Mouse (Mus musculus) heart, adult 2 months (tissue): Measurements from ENCODE around the gene Slirp. TPM values are rescaled to one million over a fixed set of nuclear protein-coding genes. Genes with fewer than 3 reads are reported as not detected.

Experiments
- DNase-seq, 2 experiments: peaks; one replicate each; pipeline ENCODE4 v3.0.0; 2021
- H3K27ac ChIP-seq: fragments of 200-600 bp; 2 replicates; pipeline ENCODE4 v1.8.1; 2022
- H3K27me3 ChIP-seq: fragments of 200-500 bp; 2 replicates; pipeline ENCODE4 v1.6.1; 2012; ENCODE audit warnings: mild to moderate bottlenecking, low read length, inconsistent platforms, mixed read lengths; ENCODE audit not compliant: control insufficient read depth, insufficient read depth
- H3K36me3 ChIP-seq: fragments of 200-500 bp; 2 replicates; pipeline ENCODE4 v1.6.1; 2012; ENCODE audit warnings: low read length, inconsistent platforms; ENCODE audit not compliant: control insufficient read depth, insufficient read depth
- H3K4me1 ChIP-seq: fragments of 200-500 bp; 2 replicates; pipeline ENCODE4 v1.6.1; 2011; ENCODE audit warnings: low read length; ENCODE audit not compliant: control insufficient read depth, insufficient read depth
- H3K4me3 ChIP-seq: fragments of 200-600 bp; 2 replicates; pipeline ENCODE4 v1.8.1; 2022
- H3K79me2 ChIP-seq: fragments of 200-500 bp; replicated peaks from 2 replicates; pipeline ENCODE4 v1.6.1; 2012; ENCODE audit warnings: mild to moderate bottlenecking, inconsistent platforms, low read length, moderate library complexity, mixed read lengths; ENCODE audit not compliant: control insufficient read depth, insufficient read depth
- H3K9ac ChIP-seq: fragments of 200-500 bp; 2 replicates; pipeline ENCODE4 v1.6.1; 2012; ENCODE audit warnings: low read depth, mild to moderate bottlenecking, control low read depth, inconsistent platforms, low read length, mixed read lengths
- CTCF ChIP-seq: fragments of 200-600 bp; IDR thresholded peaks from 2 replicates; pipeline ENCODE4 v1.8.1; 2022; ENCODE audit warnings: antibody characterized with exemption, mild to moderate bottlenecking, moderate library complexity
- EP300 ChIP-seq: fragments of 200-500 bp; IDR thresholded peaks from 2 replicates; pipeline ENCODE4 v1.6.1; 2011; ENCODE audit warnings: low read depth, low read length, control low read depth; ENCODE audit not compliant: insufficient read depth
- POLR2A ChIP-seq: fragments of 200-500 bp; IDR thresholded peaks from 2 replicates; pipeline ENCODE4 v1.6.1; 2011; ENCODE audit warnings: mild to moderate bottlenecking, low read depth, low read length, control low read depth; ENCODE audit not compliant: insufficient read depth
- WGBS: fragments of 180-500 bp; shearing (Covaris S2); methylation state at CpG from one replicate; pipeline ENCODE4 v1.1.7; 2018; 5-methylcytosine and 5-hydroxymethylcytosine counted together
- intact Hi-C: fragments of 180-260 bp; cut with DNase I; formaldehyde crosslinking; loops from one replicate; pipeline ENCODE4 v1.15.1; 2025
- polyA plus RNA-seq: library from polyadenylated mRNA; depleted of rRNA; stranded (reverse); fragments of >200 nt; gene quantifications from 2 replicates; pipeline ENCODE4 v1.2.3, GENCODE M21; 2012
- total RNA-seq, 2 experiments: library from RNA; stranded (reverse); gene quantifications; 2 replicates each; pipeline ENCODE4 v1.2.3; 2021

Gene Slirp
- total and polyA plus RNA-seq, 3 experiments = 32.1 to 173 (median 169) TPM

DNA sequence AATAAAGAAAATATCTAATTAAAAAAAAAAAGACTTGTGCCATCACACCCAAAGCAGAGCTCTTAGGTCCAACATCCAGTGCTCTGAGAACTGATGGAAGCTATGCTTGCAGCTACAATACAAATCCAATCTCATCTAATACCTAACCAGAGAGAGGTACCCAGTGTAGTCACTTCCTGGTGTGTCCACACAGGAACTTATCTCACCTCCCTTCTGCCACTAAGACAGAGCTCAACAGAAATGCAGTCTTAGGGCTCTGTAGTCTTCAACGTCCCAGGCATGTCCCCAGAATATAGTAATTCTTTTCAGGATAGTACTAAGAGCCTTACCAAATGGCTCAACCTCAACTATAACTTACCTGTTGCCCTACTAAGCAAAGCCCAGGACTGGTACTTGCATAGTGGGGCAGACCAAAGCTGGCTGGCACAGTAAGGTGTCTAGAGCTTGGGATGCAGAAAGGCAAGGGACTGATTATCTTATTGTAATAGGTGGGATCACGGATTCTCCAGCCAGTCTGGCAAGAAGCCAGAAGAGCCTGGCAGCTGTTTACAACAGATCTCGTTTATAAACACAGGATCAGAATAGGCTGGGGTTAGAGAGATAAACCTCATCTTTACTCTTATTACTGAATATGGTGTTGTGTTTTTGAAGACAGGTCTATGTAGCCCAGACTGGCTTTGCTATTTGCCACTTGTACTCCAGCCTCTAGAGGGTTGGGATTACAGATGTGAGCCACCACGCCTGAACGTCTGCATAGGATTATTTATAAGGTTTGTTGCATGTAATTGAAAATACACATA lies 21.8 kb upstream of the Slirp start:
- no peak overlapping the region for H3K27ac ChIP-seq
- intact Hi-C loops = no loop called here
- DNase-seq = no peak
- WGBS = 52% methylated on average over 5 of the region's 5 CpGs
- H3K27me3 ChIP-seq = no peaks in the 10 kb centered on the region
- no peak overlapping the region for H3K4me3 ChIP-seq
- TF ChIP-seq POLR2A = no peak
- TF ChIP-seq EP300 = no peak
- no peak for TF ChIP-seq CTCF
- no peaks in the 10 kb centered on the region for H3K4me1 ChIP-seq
- H3K9ac ChIP-seq = no peak overlapping the region
- no peaks in the 10 kb centered on the region for H3K79me2 ChIP-seq
- no peaks in the 10 kb centered on the region for H3K36me3 ChIP-seq

DNA sequence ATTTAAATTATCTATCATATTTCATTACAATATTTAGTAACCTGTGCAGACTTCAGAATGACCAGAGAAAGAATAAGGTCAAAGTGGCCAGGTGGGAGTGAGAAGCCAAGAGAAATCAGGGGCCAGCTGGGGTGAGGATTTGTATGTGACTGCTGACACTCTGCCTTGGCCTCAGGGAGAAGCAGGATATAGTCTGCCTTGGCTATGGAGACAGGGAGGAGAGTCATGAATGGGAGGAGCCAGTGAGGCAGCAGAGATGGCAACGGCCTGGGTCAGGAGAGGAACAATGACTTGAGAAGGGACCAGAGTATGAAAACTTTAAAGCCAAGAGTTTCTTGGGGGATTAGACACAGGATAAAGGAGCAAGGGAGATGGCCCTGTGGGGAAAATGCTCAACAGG lies 20.0 kb upstream of the Slirp start:
- TF ChIP-seq EP300 (no peak), POLR2A (no peak), CTCF (no peak)
- DNase-seq = no peak

DNA sequence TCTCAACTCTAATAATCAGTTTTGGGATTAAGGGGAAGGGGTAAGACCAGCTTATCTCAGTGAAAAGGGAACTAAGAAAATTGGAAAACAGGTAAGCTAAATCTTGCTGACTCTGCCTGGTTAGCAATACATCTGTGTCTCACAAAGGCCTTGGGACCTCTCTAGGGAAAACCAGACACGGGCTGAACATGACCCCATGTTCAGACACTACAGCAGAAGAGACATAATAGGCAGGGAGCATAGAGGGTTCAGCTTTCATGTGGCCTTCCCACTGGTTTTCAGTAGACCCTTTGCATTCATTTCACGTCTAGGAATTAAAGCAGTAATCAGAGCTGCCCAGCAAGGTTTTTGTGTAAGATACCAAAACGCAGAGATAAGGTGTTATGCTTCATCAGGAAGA lies 19.2 kb upstream of the Slirp start:
- Histone ChIP-seq H3K4me1 (no peaks in the 10 kb centered on the region), H3K79me2 (no peaks in the 10 kb centered on the region), H3K9ac (no peak overlapping the region), H3K4me3 (no peak overlapping the region), H3K27ac (no peak overlapping the region), H3K36me3 (peaks cover 2% of the 10 kb centered on the region; the same call in 1 of the 2 replicates), H3K27me3 (no peaks in the 10 kb centered on the region)
- 49% methylated on average over 3 of the region's 3 CpGs for WGBS
- intact Hi-C loops = no loop called here
- no peak for TF ChIP-seq CTCF
- no peak for TF ChIP-seq POLR2A
- no peak for TF ChIP-seq EP300
- no peak for DNase-seq

More for the DNA sequence above, 20.0 kb upstream of the Slirp start:
- H3K27ac ChIP-seq = no peak overlapping the region
- H3K27me3 ChIP-seq = no peaks in the 10 kb centered on the region
- intact Hi-C loops = no loop called here
- H3K79me2 ChIP-seq = no peaks in the 10 kb centered on the region
- WGBS = 17% methylated on average over 1 of the region's 1 CpGs
- H3K9ac ChIP-seq = no peak overlapping the region
- H3K4me3 ChIP-seq = no peak overlapping the region
- no peaks in the 10 kb centered on the region for H3K4me1 ChIP-seq
- peaks cover 2% of the 10 kb centered on the region; the same call in 1 of the 2 replicates for H3K36me3 ChIP-seq

DNA sequence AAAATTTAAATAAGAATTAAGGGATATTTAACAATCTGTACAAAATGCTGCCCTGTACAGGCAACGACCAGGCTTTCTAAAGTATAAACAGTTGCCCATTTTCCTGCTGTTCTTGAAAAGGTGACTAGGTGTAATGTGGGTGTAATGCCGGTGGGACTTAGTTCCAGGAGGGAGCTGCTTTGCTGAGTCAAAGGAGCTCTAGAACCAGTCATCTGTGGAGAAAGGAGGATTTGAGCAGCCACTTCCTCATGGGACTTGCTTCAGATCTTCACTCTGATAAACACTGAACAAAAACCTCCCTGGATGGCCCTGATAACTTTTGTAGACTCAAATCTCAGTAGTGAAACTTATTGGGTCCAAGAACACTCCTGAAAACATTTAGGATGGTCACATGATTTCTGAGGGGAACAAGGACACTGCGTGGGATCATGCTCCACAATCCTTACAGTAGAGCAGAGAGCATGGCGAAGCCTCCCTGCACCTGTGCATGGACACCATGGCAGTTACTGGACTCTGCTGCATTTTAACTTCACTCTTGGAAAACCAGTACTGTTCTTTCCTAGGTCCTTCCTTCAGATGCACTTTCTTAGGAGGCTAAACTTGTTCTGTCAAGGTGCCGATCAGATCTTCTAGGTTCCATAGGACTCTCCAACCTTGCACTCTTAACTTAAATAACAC lies 17.2 kb upstream of the Slirp start:
- Histone ChIP-seq H3K27me3 (no peaks in the 10 kb centered on the region), H3K4me3 (no peak overlapping the region), H3K36me3 (peaks cover 2% of the 10 kb centered on the region; the same call in 1 of the 2 replicates), H3K79me2 (no peaks in the 10 kb centered on the region), H3K9ac (no peak overlapping the region), H3K27ac (no peak overlapping the region), H3K4me1 (no peaks in the 10 kb centered on the region)
- intact Hi-C loops = no loop called here
- WGBS = 93% methylated on average over 5 of the region's 5 CpGs
- TF ChIP-seq POLR2A (no peak), EP300 (no peak)
- no peak for DNase-seq

DNA sequence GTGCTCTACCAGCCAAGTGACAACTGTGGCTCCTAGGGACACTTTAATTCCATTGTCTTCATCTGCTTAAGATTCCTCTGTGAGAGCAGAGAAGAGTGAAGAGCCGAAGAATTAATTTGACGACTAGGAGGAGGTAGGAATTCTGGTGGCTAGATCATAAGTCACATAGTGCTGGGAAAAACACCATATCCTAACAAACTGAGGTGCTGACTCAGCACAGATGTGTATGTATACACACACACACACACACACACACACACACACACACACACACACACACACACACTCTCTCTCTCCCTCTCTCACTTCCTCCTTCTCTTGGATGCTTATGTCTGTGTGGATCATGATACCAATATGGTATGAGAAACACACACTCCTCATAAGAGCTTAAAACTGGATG lies 15.4 kb upstream of the Slirp start:
- TF ChIP-seq EP300 = no peak
- no peak for TF ChIP-seq POLR2A
- no peak for TF ChIP-seq CTCF

DNA sequence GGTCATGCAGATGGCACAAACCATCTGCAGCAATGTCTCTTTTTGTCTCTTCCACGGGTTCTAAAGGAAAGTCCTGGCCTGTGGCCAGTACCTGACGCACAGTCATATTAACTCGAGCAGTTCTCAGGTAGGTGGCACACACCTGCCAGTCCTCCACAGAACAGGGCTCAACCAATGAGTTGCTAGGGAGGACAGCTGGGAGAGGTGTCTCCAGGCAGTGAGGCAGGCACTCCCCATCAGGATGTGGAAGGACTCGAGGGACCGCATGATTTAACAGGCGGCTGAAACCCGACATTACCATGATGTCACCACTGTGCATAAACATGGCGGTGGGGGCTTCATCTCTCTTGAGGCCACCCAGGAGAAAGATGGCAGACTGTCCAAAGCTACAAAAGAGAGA lies 14.8 kb upstream of the Slirp start:
- Histone ChIP-seq H3K36me3 (peaks cover 4% of the 10 kb centered on the region; the same call in 1 of the 2 replicates), H3K79me2 (no peaks in the 10 kb centered on the region), H3K9ac (no peak overlapping the region), H3K4me3 (no peak overlapping the region), H3K27ac (no peak overlapping the region), H3K27me3 (no peaks in the 10 kb centered on the region), H3K4me1 (no peaks in the 10 kb centered on the region)
- 70% methylated on average over 8 of the region's 8 CpGs for WGBS
- intact Hi-C loops = no loop called here
- DNase-seq = no peak
- TF ChIP-seq CTCF (no peak), EP300 (no peak), POLR2A (no peak)

More for the DNA sequence above, 15.4 kb upstream of the Slirp start:
- Histone ChIP-seq H3K27me3 (no peaks in the 10 kb centered on the region), H3K79me2 (no peaks in the 10 kb centered on the region), H3K4me1 (no peaks in the 10 kb centered on the region), H3K4me3 (no peak overlapping the region), H3K9ac (no peak overlapping the region), H3K36me3 (peaks cover 4% of the 10 kb centered on the region; the same call in 1 of the 2 replicates), H3K27ac (no peak overlapping the region)
- WGBS = 83% methylated on average over 2 of the region's 2 CpGs
- DNase-seq = no peak
- intact Hi-C loops = no loop called here
